Mouse (Mus musculus) ES-Bruce4 (cell line): ENCODE results near the gene Vwde. TPM values are rescaled to one million over a fixed set of nuclear protein-coding genes. Genes with fewer than 3 reads are reported as not detected.

Experiments used
- H3K27ac ChIP-seq: 2 replicates; pipeline ENCODE4 v1.5.1; 2012; ENCODE audit warnings: low read length, inconsistent platforms; ENCODE audit not compliant: insufficient read depth
- H3K27me3 ChIP-seq: 2 replicates; pipeline ENCODE4 v1.6.1; 2012; ENCODE audit warnings: mild to moderate bottlenecking, low read length, inconsistent platforms; ENCODE audit not compliant: control insufficient read depth, poor library complexity, insufficient read depth, severe bottlenecking
- H3K36me3 ChIP-seq: 2 replicates; pipeline ENCODE4 v1.6.1; 2012; ENCODE audit warnings: inconsistent platforms, mild to moderate bottlenecking, low read length, moderate library complexity; ENCODE audit not compliant: control insufficient read depth, poor library complexity, insufficient read depth, severe bottlenecking
- H3K4me1 ChIP-seq: one replicate; pipeline ENCODE4 v1.8.1; 2011; ENCODE audit warnings: low read length; ENCODE audit not compliant: control insufficient read depth, insufficient read depth
- H3K4me3 ChIP-seq: 2 replicates; pipeline ENCODE4 v1.5.1; 2011; ENCODE audit warnings: low read depth, mild to moderate bottlenecking, low read length
- H3K9ac ChIP-seq: 2 replicates; pipeline ENCODE4 v1.6.1; 2012; ENCODE audit warnings: low read depth, mild to moderate bottlenecking, inconsistent platforms; ENCODE audit not compliant: poor library complexity, severe bottlenecking
- H3K9me3 ChIP-seq: replicated peaks from 2 replicates; pipeline ENCODE4 v1.6.1; 2012; ENCODE audit warnings: mild to moderate bottlenecking, low read length, inconsistent platforms; ENCODE audit not compliant: control insufficient read depth, poor library complexity, insufficient read depth, severe bottlenecking
- CTCF ChIP-seq: IDR thresholded peaks from one replicate; pipeline ENCODE4 v1.8.1; 2011; ENCODE audit warnings: low read depth, low read length
- EP300 ChIP-seq: IDR thresholded peaks from 2 replicates; pipeline ENCODE4 v1.6.1; 2011; ENCODE audit warnings: low read depth, low read length; ENCODE audit not compliant: insufficient read depth
- POLR2A ChIP-seq: IDR thresholded peaks from one replicate; pipeline ENCODE4 v1.8.1; 2011; ENCODE audit warnings: low read length; ENCODE audit not compliant: insufficient read depth
- polyA plus RNA-seq: library from polyadenylated mRNA; stranded (reverse); fragments of >200 nt; gene quantifications from 2 replicates; pipeline ENCODE4 v1.2.4, GENCODE M21; 2011; ENCODE audit warnings: low read depth; ENCODE audit not compliant: missing spikeins, insufficient read depth, insufficient read length

Vwde gene
- polyA plus RNA-seq, 1 experiment: not detected

DNA sequence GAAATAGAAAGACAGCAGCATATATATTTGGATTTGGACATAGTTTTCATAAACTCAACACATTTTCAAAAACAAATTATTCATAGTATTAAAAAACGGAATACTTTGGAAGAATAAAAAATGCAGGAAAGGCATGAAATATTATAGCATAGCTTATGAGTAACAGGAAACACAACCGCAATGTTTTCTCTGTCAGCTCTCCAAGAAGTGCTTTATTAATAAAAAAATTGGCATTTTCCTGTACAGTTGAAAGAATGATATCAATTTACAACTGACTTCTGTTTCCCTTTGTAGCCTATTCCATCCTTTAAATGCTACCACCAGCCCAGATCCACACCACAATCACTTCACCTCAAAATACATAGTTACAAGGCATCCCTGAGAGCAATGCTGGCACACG, 44.7 kb downstream of the Vwde start:
- Histone ChIP-seq H3K9me3 (no peaks in the 10 kb centered on the region; the same call in 1 of the 2 replicates), H3K9ac (no peak overlapping the region), H3K27me3 (no peaks in the 10 kb centered on the region), H3K27ac (no peak overlapping the region), H3K4me1 (no peaks in the 10 kb centered on the region), H3K36me3 (no peaks in the 10 kb centered on the region), H3K4me3 (no peak overlapping the region)
- TF ChIP-seq CTCF (no peak), EP300 (no peak), POLR2A (no peak)

DNA sequence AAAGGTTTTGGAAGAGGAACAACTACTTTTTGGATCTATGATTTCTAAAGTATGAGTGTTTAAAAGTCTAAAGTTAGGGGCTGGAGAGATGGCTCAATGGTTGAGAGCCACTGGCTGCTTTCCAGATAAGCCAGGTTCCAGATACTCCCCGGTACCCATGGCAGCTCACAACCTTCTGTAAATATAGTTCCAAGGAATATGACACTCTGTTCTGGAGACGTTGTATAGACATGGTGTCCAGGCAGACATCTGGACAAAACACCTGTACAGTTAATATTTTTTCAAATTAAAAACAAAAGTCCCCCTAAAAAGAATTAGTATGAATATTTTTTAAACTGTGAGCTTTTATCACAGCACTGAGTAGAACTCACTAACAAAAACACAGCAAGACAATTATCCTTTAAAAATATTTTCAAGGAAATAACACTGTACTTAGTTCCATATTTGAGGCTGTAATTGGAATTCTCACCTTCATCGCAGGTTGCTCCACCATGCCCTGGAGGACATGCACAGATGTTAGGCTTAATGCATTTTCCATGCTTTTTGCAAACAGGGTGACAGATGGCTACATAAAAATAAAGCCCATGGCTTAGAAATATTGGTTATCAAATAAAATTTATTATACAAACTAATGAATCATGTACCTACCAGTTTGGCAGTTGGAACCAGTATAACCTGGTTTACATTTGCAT, 55.2 kb downstream of the Vwde start:
- Histone ChIP-seq H3K9ac (no peak overlapping the region), H3K9me3 (no peaks in the 10 kb centered on the region), H3K36me3 (no peaks in the 10 kb centered on the region), H3K4me1 (no peaks in the 10 kb centered on the region), H3K4me3 (no peak overlapping the region), H3K27me3 (no peaks in the 10 kb centered on the region), H3K27ac (no peak overlapping the region)
- no peak for TF ChIP-seq CTCF
- no peak for TF ChIP-seq EP300
- TF ChIP-seq POLR2A: no peak

DNA sequence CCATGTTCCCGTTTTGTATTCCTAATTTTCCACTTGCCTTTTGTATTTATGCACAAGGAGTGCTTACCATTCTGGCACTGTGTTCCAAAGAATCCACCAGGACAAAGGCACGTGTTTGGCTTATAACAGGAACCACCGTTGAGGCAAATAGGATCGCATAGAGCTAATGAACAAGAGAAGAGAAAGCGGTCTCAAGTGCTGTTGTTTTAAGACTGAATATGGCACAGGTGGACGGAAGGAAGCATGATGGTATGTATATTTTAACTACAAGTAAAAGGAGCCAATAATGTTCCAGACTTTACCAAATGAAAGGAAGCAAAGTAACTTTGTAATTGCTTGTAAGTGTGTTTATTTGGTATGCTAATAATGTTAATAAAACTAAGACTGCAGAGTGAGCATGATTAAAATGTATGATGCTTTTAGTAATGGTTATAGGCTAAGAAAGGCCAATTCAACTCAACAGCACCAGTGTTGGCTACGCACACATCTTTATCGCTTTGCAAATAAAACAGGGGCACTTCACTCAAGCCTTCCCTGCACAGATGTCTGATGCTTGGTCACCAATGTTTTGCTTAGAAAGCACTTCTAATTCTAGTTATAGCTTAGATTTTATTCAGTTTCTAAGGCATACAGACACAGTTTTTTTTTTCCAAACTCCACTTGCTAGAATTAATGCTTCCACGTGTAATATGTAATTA, 58.4 kb downstream of the Vwde start:
- H3K36me3 ChIP-seq: no peaks in the 10 kb centered on the region
- H3K27ac ChIP-seq: no peak overlapping the region
- no peaks in the 10 kb centered on the region for H3K9me3 ChIP-seq
- TF ChIP-seq POLR2A (no peak), EP300 (no peak), CTCF (no peak)
- no peak overlapping the region for H3K4me3 ChIP-seq
- no peaks in the 10 kb centered on the region for H3K27me3 ChIP-seq
- H3K4me1 ChIP-seq: no peaks in the 10 kb centered on the region
- no peak overlapping the region for H3K9ac ChIP-seq

DNA sequence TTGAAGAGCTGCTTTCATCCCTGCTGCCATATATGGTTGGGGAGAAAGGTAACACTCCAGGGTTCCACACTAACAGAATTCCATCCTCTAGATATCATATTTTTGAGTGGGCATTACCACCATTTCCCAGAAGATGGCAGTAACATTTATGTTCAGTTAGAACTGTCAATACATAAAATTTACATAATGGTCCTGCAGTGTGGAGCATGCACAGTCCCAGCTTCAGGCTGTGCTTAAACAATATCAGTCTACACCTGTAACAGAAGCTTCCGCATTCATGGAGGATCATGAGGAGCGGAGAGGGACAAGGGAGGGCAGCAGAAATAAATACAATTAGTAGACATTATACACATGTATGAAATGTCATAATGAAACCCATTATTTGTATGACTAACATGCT, 65.3 kb downstream of the Vwde start:
- H3K4me3 ChIP-seq: no peak overlapping the region

DNA sequence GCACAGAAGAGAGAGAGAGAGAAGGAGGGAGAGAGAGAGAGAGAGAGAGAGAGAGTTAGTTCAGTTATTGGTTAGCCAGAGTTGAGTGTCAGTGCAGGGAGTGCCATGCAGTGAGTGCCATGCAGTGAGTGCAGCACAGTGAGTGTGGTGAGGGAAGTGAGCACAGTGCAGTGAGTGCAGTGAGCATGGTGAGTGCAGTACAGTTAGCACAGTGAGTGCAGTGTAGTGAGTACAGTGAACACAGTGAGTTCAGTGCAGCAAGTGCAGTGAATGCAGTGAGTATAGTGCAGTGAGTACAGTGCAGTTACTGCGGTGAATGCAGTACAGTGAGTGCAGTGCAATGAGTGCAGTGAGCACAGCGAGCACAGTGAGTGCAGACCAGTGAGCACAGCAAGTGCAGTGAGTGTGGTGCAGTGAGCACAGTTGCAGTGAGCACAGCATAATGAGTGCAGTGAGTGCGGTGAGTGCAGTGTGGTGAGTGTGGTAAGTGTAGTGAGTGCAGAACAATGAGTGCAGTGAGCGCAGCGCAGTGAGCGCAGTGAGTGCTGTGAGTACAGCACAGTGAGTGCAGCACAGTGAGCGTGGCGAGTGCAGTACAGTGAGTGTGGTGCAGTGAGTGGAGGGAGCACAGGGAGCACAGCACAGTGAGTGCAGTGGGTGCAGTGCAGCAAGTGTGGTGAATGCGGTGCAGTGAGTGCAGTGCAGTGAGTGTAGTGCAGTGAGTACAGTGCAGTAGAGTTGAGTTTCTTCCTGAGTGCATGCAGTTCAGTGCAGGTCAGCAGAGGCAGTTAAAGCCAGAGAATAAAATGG, 70.7 kb downstream of the Vwde start:
- H3K4me3 ChIP-seq: no peak overlapping the region
- no peaks in the 10 kb centered on the region for H3K4me1 ChIP-seq
- no peak overlapping the region for H3K27ac ChIP-seq
- H3K9me3 ChIP-seq: no peaks in the 10 kb centered on the region
- H3K36me3 ChIP-seq: no peaks in the 10 kb centered on the region
- TF ChIP-seq EP300 (no peak), POLR2A (no peak), CTCF (no peak)
- no peak overlapping the region for H3K9ac ChIP-seq
- no peaks in the 10 kb centered on the region for H3K27me3 ChIP-seq

More for the DNA sequence above, 65.3 kb downstream of the Vwde start:
- Histone ChIP-seq H3K9me3 (no peaks in the 10 kb centered on the region), H3K27ac (no peak overlapping the region), H3K4me1 (no peaks in the 10 kb centered on the region), H3K9ac (no peak overlapping the region), H3K27me3 (no peaks in the 10 kb centered on the region), H3K36me3 (no peaks in the 10 kb centered on the region)
- TF ChIP-seq CTCF (no peak), EP300 (no peak), POLR2A (no peak)
